Mouse (Mus musculus): ENCODE results near the gene Sh3glb1.

- TF ChIP-seq CTCF (IDR thresholded peaks at IDR 0.05; ENCODE audit: control insufficient read depth, insufficient read depth, insufficient replicate concordance, low read depth, low read length) (no peak), POLR2A (IDR thresholded peaks at IDR 0.05; ENCODE audit: control insufficient read depth, low read depth, low read length) (no peak)
Observed at GRCm38 (mm10) chr3:144668949-144669348, 51.2 kb downstream of the Sh3glb1 start.
